Mouse (Mus musculus): ENCODE measurements around the gene Ptgdr2. TPM values are rescaled to one million over a fixed set of nuclear protein-coding genes. Genes with fewer than 3 reads are reported as not detected.

The Ptgdr2 gene
- polyA plus RNA-seq, 1 experiment from 2014 or later, result 0.18 TPM

DNA sequence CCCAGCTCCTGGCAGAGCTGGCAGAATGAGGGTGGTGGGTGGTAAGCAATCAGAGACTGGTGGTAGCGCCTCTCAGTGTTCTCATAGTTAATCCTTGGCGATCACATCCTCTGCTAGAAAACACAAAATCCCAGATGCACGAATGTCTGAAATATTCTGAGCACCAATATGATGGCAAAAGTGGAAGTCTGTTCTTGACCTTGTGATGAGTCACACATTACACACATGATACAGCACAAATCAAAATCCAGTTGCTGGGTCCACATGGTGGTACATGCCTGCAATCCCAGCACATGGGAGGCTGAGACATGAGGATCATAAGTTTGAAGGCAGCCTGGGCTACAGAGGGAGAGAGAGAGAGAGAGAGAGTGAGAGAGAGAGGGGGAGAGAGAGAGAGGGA is 15.9 kb upstream of the Ptgdr2 start:
- WGBS, result 77% methylated on average over 3 of the region's 3 CpGs

DNA sequence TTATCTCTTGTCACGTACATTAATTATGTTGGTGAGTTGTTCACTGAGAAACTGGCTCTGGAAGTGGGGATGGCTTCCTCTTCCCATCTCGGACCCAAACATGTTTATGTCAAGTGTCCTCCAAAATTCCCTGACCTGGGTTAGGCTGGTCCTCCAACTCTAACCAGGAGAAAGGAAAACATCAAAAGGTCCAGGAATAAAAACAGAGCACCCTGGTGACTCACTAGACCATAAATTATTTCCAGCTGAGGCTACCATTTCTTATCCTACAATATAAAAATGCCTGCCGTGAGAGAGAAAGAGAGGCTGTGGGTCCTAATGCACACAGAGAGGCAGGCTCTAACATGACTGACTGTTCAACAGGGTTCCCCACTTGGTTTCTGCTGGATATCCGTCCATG is 12.7 kb upstream of the Ptgdr2 start:
- no peaks in the 10 kb centered on the region for H3K9me3 ChIP-seq (replicated peaks; ENCODE audit: control insufficient read depth, low read length)
- ATAC-seq, result no peak

More for the DNA sequence above, 15.9 kb upstream of the Ptgdr2 start:
- Histone ChIP-seq H3K36me3 (ENCODE audit: control insufficient read depth, insufficient read depth, low read length) (no peaks in the 10 kb centered on the region), H3K4me1 (ENCODE audit: control insufficient read depth, insufficient read depth, low read length) (no peaks in the 10 kb centered on the region), H3K9me3 (replicated peaks; ENCODE audit: control insufficient read depth, low read length) (no peaks in the 10 kb centered on the region), H3K4me3 (ENCODE audit: low read depth, low read length) (no peak overlapping the region), H3K27ac (ENCODE audit: low read depth, low read length) (no peak overlapping the region), H3K27me3 (replicated peaks; ENCODE audit: control insufficient read depth, insufficient read depth, low read length) (no peaks in the 10 kb centered on the region), H3K9ac (ENCODE audit: low read length) (no peak overlapping the region), H3K4me2 (ENCODE audit: low read length) (no peak overlapping the region)
- DNase-seq (ENCODE audit: low spot score), result no peak
- ATAC-seq, result no peak

GRCm38 (mm10) chr19:10926123-10926621 is 10.8 kb upstream of the Ptgdr2 start:
- ATAC-seq (no peak), DNase-seq (ENCODE audit: low spot score) (no peak)
- H3K4me2 ChIP-seq (ENCODE audit: low read length), result no peak overlapping the region
- H3K4me3 ChIP-seq (ENCODE audit: low read depth, low read length), result no peak overlapping the region
- no peaks in the 10 kb centered on the region for H3K9me3 ChIP-seq (replicated peaks; ENCODE audit: control insufficient read depth, low read length)
- no peaks in the 10 kb centered on the region for H3K36me3 ChIP-seq (ENCODE audit: control insufficient read depth, insufficient read depth, low read length)
- no peak overlapping the region for H3K27ac ChIP-seq (ENCODE audit: low read depth, low read length)
- no peaks in the 10 kb centered on the region for H3K27me3 ChIP-seq (replicated peaks; ENCODE audit: control insufficient read depth, insufficient read depth, low read length)
- H3K4me1 ChIP-seq (ENCODE audit: control insufficient read depth, insufficient read depth, low read length), result no peaks in the 10 kb centered on the region
- 27% methylated on average over 6 of the region's 6 CpGs for WGBS
- no peak overlapping the region for H3K9ac ChIP-seq (ENCODE audit: low read length)

More for the DNA sequence above, 12.7 kb upstream of the Ptgdr2 start:
- H3K27ac ChIP-seq (ENCODE audit: low read depth, low read length), result no peak overlapping the region
- H3K4me2 ChIP-seq (ENCODE audit: low read length), result no peak overlapping the region
- H3K27me3 ChIP-seq (replicated peaks; ENCODE audit: control insufficient read depth, insufficient read depth, low read length), result no peaks in the 10 kb centered on the region
- no peak overlapping the region for H3K4me3 ChIP-seq (ENCODE audit: low read depth, low read length)
- H3K9ac ChIP-seq (ENCODE audit: low read length), result no peak overlapping the region
- no peaks in the 10 kb centered on the region for H3K36me3 ChIP-seq (ENCODE audit: control insufficient read depth, insufficient read depth, low read length)
- no peaks in the 10 kb centered on the region for H3K4me1 ChIP-seq (ENCODE audit: control insufficient read depth, insufficient read depth, low read length)
- WGBS, result 66% methylated on average over 4 of the region's 4 CpGs
- no peak for DNase-seq (ENCODE audit: low spot score)

GRCm38 (mm10) chr19:10926666-10927065 is 10.3 kb upstream of the Ptgdr2 start:
- Histone ChIP-seq H3K4me1 (ENCODE audit: control insufficient read depth, insufficient read depth, low read length) (no peaks in the 10 kb centered on the region), H3K4me3 (ENCODE audit: low read depth, low read length) (no peak overlapping the region), H3K9me3 (replicated peaks; ENCODE audit: control insufficient read depth, low read length) (no peaks in the 10 kb centered on the region), H3K27ac (ENCODE audit: low read depth, low read length) (no peak overlapping the region), H3K9ac (ENCODE audit: low read length) (no peak overlapping the region), H3K36me3 (ENCODE audit: control insufficient read depth, insufficient read depth, low read length) (no peaks in the 10 kb centered on the region), H3K4me2 (ENCODE audit: low read length) (no peak overlapping the region), H3K27me3 (replicated peaks; ENCODE audit: control insufficient read depth, insufficient read depth, low read length) (no peaks in the 10 kb centered on the region)
- ATAC-seq (no peak), DNase-seq (ENCODE audit: low spot score) (no peak)
- WGBS, result 37% methylated on average over 4 of the region's 4 CpGs

DNA sequence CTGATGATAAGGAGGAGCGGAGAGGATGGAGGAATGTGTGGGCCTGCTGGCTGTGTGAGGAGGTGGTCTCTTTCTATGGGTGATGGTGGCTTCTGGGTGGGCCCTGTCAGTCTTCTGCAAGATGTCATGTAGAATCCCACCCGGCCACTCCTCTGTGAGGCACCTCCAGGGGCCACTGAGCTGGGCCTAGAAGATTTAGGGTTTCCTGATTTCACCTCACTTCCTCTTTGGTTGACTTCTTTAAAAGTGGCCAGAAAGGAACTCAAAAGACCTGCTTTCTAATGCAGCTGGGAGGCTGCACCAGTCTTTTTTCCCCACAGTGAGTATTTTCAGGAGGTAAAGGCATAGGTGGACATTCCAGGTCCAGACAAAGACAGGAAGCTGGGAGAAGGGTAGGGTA is 6.3 kb upstream of the Ptgdr2 start:
- DNase-seq (ENCODE audit: low spot score), result no peak
- Histone ChIP-seq H3K9ac (ENCODE audit: low read length) (no peak overlapping the region), H3K4me3 (ENCODE audit: low read depth, low read length) (no peak overlapping the region), H3K27ac (ENCODE audit: low read depth, low read length) (no peak overlapping the region), H3K4me1 (ENCODE audit: control insufficient read depth, insufficient read depth, low read length) (no peaks in the 10 kb centered on the region), H3K27me3 (replicated peaks; ENCODE audit: control insufficient read depth, insufficient read depth, low read length) (no peaks in the 10 kb centered on the region), H3K4me2 (ENCODE audit: low read length) (no peak overlapping the region), H3K36me3 (ENCODE audit: control insufficient read depth, insufficient read depth, low read length) (no peaks in the 10 kb centered on the region), H3K9me3 (replicated peaks; ENCODE audit: control insufficient read depth, low read length) (no peaks in the 10 kb centered on the region)
- ATAC-seq, result no peak
- WGBS, result 97% methylated on average over 2 of the region's 2 CpGs

GRCm38 (mm10) chr19:10935029-10935428 is 1.9 kb upstream of the Ptgdr2 start:
- no peak overlapping the region for H3K4me2 ChIP-seq (ENCODE audit: low read length)
- H3K4me1 ChIP-seq (ENCODE audit: control insufficient read depth, insufficient read depth, low read length), result no peaks in the 10 kb centered on the region
- H3K9me3 ChIP-seq (replicated peaks; ENCODE audit: control insufficient read depth, low read length), result no peaks in the 10 kb centered on the region
- DNase-seq (ENCODE audit: low spot score) (no peak), ATAC-seq (no peak)
- WGBS, result 20% methylated on average over 5 of the region's 5 CpGs
- H3K27ac ChIP-seq (ENCODE audit: low read depth, low read length), result no peak overlapping the region
- no peaks in the 10 kb centered on the region for H3K36me3 ChIP-seq (ENCODE audit: control insufficient read depth, insufficient read depth, low read length)
- H3K27me3 ChIP-seq (replicated peaks; ENCODE audit: control insufficient read depth, insufficient read depth, low read length), result 0 out of 2 replicates have a peak, but pooled peaks cover 3% of the 10 kb centered on the region
- H3K4me3 ChIP-seq (ENCODE audit: low read depth, low read length), result no peak overlapping the region
- H3K9ac ChIP-seq (ENCODE audit: low read length), result no peak overlapping the region

DNA sequence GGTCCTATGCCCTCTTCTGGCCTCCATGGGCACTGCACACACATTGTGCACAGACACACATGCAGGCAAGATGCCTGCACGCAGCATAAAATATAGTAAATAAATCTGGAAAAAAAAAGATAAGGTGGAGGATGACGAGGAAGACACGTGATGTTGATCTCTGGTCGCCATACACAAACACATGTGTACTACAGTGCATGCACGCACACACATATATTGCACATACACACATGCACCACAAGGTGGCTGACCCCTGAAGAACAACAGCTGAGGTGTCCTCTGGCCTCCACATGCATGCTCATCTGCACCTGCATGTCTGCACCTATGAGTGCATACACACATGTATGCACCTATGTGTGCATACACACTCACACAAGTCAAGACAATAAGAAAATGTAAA is 883 bp upstream of the Ptgdr2 start:
- no peak overlapping the region for H3K4me3 ChIP-seq (ENCODE audit: low read depth, low read length)
- H3K36me3 ChIP-seq (ENCODE audit: control insufficient read depth, insufficient read depth, low read length), result no peaks in the 10 kb centered on the region
- H3K4me1 ChIP-seq (ENCODE audit: control insufficient read depth, insufficient read depth, low read length), result peaks cover 6% of the 10 kb centered on the region; the same call in 1 of the 2 replicates
- 0 out of 2 replicates have a peak, but pooled peaks cover 3% of the 10 kb centered on the region for H3K27me3 ChIP-seq (replicated peaks; ENCODE audit: control insufficient read depth, insufficient read depth, low read length)
- WGBS, result 88% methylated on average over 5 of the region's 5 CpGs
- no peak overlapping the region for H3K27ac ChIP-seq (ENCODE audit: low read depth, low read length)
- ATAC-seq (no peak), DNase-seq (ENCODE audit: low spot score) (no peak)
- no peaks in the 10 kb centered on the region for H3K9me3 ChIP-seq (replicated peaks; ENCODE audit: control insufficient read depth, low read length)
- H3K4me2 ChIP-seq (ENCODE audit: low read length), result no peak overlapping the region
- H3K9ac ChIP-seq (ENCODE audit: low read length), result no peak overlapping the region

- no peak overlapping the region for H3K4me3 ChIP-seq (ENCODE audit: low read depth, low read length)
- no peaks in the 10 kb centered on the region for H3K9me3 ChIP-seq (replicated peaks; ENCODE audit: control insufficient read depth, low read length)
- H3K4me1 ChIP-seq (ENCODE audit: control insufficient read depth, insufficient read depth, low read length), result peaks cover 9% of the 10 kb centered on the region; the same call in 1 of the 2 replicates
- DNase-seq (ENCODE audit: low spot score), result no peak
- H3K4me2 ChIP-seq (ENCODE audit: low read length), result no peak overlapping the region
- H3K27me3 ChIP-seq (replicated peaks; ENCODE audit: control insufficient read depth, insufficient read depth, low read length), result 0 out of 2 replicates have a peak, but pooled peaks cover 3% of the 10 kb centered on the region
- H3K9ac ChIP-seq (ENCODE audit: low read length), result no peak overlapping the region
- peaks cover 21% of the 10 kb centered on the region for H3K36me3 ChIP-seq (ENCODE audit: control insufficient read depth, insufficient read depth, low read length)
- H3K27ac ChIP-seq (ENCODE audit: low read depth, low read length), result no peak overlapping the region
- WGBS, result 64% methylated on average over 3 of the region's 3 CpGs
- no peak for ATAC-seq
Measured at GRCm38 (mm10) chr19:10938771-10939170, 1.8 kb downstream of the Ptgdr2 start.

DNA sequence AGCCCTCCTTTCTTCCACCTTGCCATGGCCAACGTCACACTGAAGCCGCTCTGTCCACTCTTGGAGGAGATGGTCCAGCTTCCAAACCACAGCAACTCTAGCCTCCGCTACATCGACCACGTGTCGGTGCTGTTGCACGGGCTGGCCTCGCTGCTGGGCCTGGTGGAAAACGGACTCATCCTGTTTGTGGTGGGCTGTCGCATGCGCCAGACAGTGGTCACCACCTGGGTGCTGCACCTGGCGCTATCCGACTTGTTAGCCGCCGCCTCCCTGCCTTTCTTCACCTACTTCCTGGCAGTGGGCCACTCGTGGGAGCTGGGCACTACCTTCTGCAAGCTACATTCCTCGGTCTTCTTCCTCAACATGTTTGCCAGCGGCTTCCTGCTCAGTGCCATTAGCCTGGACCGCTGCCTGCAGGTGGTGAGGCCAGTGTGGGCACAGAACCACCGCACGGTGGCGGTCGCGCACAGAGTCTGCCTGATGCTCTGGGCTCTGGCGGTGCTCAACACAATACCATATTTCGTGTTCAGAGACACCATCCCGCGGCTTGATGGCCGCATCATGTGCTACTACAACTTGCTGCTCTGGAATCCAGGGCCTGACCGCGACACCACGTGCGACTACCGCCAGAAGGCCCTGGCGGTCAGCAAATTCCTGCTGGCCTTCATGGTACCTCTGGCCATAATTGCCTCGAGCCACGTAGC is 3.3 kb downstream of the Ptgdr2 start:
- Histone ChIP-seq H3K27ac (ENCODE audit: low read depth, low read length) (peak overlapping the region; percentile 66; the same call in 1 of the 2 replicates), H3K4me3 (ENCODE audit: low read depth, low read length) (peak overlapping the region; percentile 37), H3K36me3 (ENCODE audit: control insufficient read depth, insufficient read depth, low read length) (peaks cover 35% of the 10 kb centered on the region), H3K27me3 (replicated peaks; ENCODE audit: control insufficient read depth, insufficient read depth, low read length) (0 out of 2 replicates have a peak, but pooled peaks cover 3% of the 10 kb centered on the region), H3K4me1 (ENCODE audit: control insufficient read depth, insufficient read depth, low read length) (peaks cover 9% of the 10 kb centered on the region; the same call in 1 of the 2 replicates), H3K9ac (ENCODE audit: low read length) (peak overlapping the region; percentile 68), H3K9me3 (replicated peaks; ENCODE audit: control insufficient read depth, low read length) (no peaks in the 10 kb centered on the region), H3K4me2 (ENCODE audit: low read length) (peak overlapping the region; percentile 84)
- peak; percentile 96 for ATAC-seq
- 18% methylated on average over 37 of the region's 37 CpGs for WGBS
- DNase-seq (ENCODE audit: low spot score), result peak; percentile 91

Measured in forebrain, embryonic 14.5 days (tissue).